Mouse (Mus musculus): ENCODE measurements around the gene Hist1h2br. TPM values are rescaled to one million over a fixed set of nuclear protein-coding genes. Genes with fewer than 3 reads are reported as not detected.
"Not testable (repeated sequence)": the region's sequence is repeated elsewhere in the genome, so short reads cannot be mapped to it uniquely, and the experiment has no call there.

The Hist1h2br gene
- polyA plus RNA-seq, 1 experiment from 2014 or later = 17.6 TPM

GRCm38 (mm10) chr13:21811074-21811473 is 22.5 kb upstream of the Hist1h2br start:
- not testable (repeated sequence) for H3K9me3 ChIP-seq; H3K4me1 ChIP-seq; H3K27me3 ChIP-seq; H3K9ac ChIP-seq (replicated peaks); H3K27ac ChIP-seq (replicated peaks); H3K4me2 ChIP-seq (replicated peaks); H3K4me3 ChIP-seq; H3K36me3 ChIP-seq
- peak; percentile 47; the same call in 1 of the 2 replicates for ATAC-seq (ENCODE audit: low FRiP score, low read depth)
- no CpG with 5 or more reads among the region's 8 CpGs for WGBS

- WGBS = no CpG with 5 or more reads among the region's 24 CpGs
- H3K4me3 ChIP-seq = peak within 1 kb of the TSS; percentile 21; the same call in 1 of the 2 replicates
Observed at GRCm38 (mm10) chr13:21811539-21811938, 22.0 kb upstream of the Hist1h2br start, which contains the start of gene Hist1h4m. TSS of gene Hist1h4m (plus strand) at chr13:21811746.

GRCm38 (mm10) chr13:21812092-21812491 is 21.5 kb upstream of the Hist1h2br start:
- not testable (repeated sequence) for H3K27ac ChIP-seq (replicated peaks); H3K36me3 ChIP-seq; H3K9me3 ChIP-seq; H3K4me1 ChIP-seq; H3K27me3 ChIP-seq; H3K9ac ChIP-seq (replicated peaks)
- peak overlapping the region; percentile 42 for H3K4me2 ChIP-seq (replicated peaks)
- H3K4me3 ChIP-seq = peak overlapping the region; percentile 21; the same call in 1 of the 2 replicates
- ATAC-seq (ENCODE audit: low FRiP score, low read depth) = peak; percentile 51
- 0% methylated on average over 14 of the region's 14 CpGs for WGBS

More at GRCm38 (mm10) chr13:21811539-21811938, 22.0 kb upstream of the Hist1h2br start, which contains the start of gene Hist1h4m:
- H3K27ac ChIP-seq (replicated peaks); H3K36me3 ChIP-seq; H3K9ac ChIP-seq (replicated peaks); H3K27me3 ChIP-seq; H3K4me1 ChIP-seq; H3K9me3 ChIP-seq: not testable (repeated sequence)
- ATAC-seq (ENCODE audit: low FRiP score, low read depth) = peak; percentile 44
- peak within 1 kb of the TSS; percentile 42 for H3K4me2 ChIP-seq (replicated peaks)

GRCm38 (mm10) chr13:21820082-21820890 is 13.3 kb upstream of the Hist1h2br start:
- not testable (repeated sequence) for H3K4me2 ChIP-seq (replicated peaks); H3K27ac ChIP-seq (replicated peaks); H3K9me3 ChIP-seq; H3K4me1 ChIP-seq; H3K9ac ChIP-seq (replicated peaks); ATAC-seq (ENCODE audit: low FRiP score, low read depth); H3K36me3 ChIP-seq; H3K27me3 ChIP-seq; H3K4me3 ChIP-seq
- 63% methylated on average over 7 of the region's 16 CpGs for WGBS

DNA sequence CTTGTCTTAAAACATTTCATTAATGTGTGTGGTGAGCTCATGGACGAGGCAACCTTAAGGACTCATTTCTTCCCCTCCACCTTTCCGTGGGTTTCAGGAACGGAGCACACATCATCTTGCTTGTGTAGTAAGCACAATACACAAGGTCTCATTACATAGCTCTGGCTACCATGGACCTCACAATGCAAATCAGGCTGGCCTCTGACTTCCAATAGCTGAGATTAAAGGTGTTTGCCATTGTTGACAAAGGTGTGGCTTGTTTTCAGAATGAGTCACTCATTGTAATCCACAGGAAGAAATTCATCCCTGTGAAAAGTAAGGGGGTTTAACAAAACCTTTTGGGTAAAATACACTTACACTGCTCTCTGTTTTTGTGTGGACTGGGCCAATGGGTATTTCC is 5.0 kb upstream of the Hist1h2br start:
- Histone ChIP-seq H3K4me1 (no peaks in the 10 kb centered on the region), H3K27ac (replicated peaks) (no peak overlapping the region), H3K9ac (replicated peaks) (no peak overlapping the region), H3K9me3 (no peaks in the 10 kb centered on the region), H3K4me2 (replicated peaks) (no peak overlapping the region), H3K27me3 (no peaks in the 10 kb centered on the region), H3K36me3 (no peaks in the 10 kb centered on the region), H3K4me3 (no peak overlapping the region)
- WGBS = 89% methylated on average over 3 of the region's 3 CpGs
- ATAC-seq (ENCODE audit: low FRiP score, low read depth) = no peak

DNA sequence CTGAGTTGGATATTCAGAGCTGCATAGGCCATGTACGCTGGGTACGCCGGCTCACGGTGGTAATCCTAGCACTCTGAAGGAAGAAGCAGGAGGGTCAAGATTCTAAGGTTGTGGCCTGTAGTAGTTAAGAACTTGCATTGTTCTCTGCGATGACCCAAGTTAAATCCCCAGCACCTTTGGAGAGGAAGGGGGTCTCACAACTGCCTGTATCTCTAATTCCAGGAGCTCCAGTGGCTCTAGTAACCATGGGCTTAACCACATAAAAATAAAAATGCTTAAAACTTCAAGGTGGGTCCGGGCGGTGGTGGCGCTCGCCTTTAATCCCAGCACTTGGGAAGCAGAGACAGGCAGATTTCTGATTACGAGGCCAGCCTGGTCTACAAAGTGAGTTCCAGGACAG is 3.2 kb upstream of the Hist1h2br start:
- Histone ChIP-seq H3K9ac (replicated peaks) (no peak overlapping the region), H3K4me3 (no peak overlapping the region), H3K9me3 (no peaks in the 10 kb centered on the region), H3K36me3 (no peaks in the 10 kb centered on the region), H3K27me3 (no peaks in the 10 kb centered on the region), H3K4me1 (no peaks in the 10 kb centered on the region), H3K4me2 (replicated peaks) (no peak overlapping the region), H3K27ac (replicated peaks) (peak overlapping the region; percentile 42)
- 83% methylated on average over 10 of the region's 10 CpGs for WGBS
- ATAC-seq (ENCODE audit: low FRiP score, low read depth) = no peak

- not testable (repeated sequence) for H3K36me3 ChIP-seq; H3K27ac ChIP-seq (replicated peaks); H3K9ac ChIP-seq (replicated peaks); H3K27me3 ChIP-seq; H3K9me3 ChIP-seq; H3K4me1 ChIP-seq
- WGBS = under 1% methylated on average over 28 of the region's 58 CpGs
- Histone ChIP-seq H3K4me3 (peak within 1 kb of the TSS; percentile 21; the same call in 1 of the 2 replicates), H3K4me2 (replicated peaks) (peak within 1 kb of the TSS; percentile 42)
- ATAC-seq (ENCODE audit: low FRiP score, low read depth) = peak; percentile 84
Observed at GRCm38 (mm10) chr13:21831418-21832394, 1.8 kb upstream of the Hist1h2br start, which contains the start of gene Hist1h4n. TSS of gene Hist1h4n (minus strand) at chr13:21832196.

- not testable (repeated sequence) for H3K4me3 ChIP-seq; H3K9ac ChIP-seq (replicated peaks); H3K9me3 ChIP-seq; H3K4me1 ChIP-seq; H3K27me3 ChIP-seq; H3K4me2 ChIP-seq (replicated peaks); H3K36me3 ChIP-seq; H3K27ac ChIP-seq (replicated peaks)
- peak; percentile 65; the same call in 1 of the 2 replicates for ATAC-seq (ENCODE audit: low FRiP score, low read depth)
- WGBS = no CpG with 5 or more reads among the region's 4 CpGs
Observed at GRCm38 (mm10) chr13:21840508-21840907, 7.0 kb downstream of the Hist1h2br start.

DNA sequence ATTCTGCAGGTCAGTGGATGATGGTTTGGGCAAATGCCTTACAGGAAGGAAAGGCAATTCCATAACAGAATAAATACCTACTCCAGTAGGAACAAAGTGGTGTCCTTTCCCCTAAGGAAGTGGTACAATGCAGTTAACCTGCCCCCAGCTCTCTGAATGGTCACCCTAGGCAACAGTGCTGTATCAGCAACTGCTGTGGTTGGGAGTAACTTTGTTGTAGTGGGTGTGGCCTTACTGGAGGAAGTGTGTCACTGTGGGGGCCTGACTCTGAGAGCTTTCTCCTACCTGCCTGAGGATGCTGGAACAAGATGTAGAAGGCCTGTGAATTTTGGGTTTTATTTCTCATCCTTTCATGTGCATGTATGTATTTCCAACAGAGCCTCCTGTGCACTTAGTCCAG is 12.8 kb downstream of the Hist1h2br start:
- not testable (repeated sequence) for H3K27ac ChIP-seq (replicated peaks); H3K4me3 ChIP-seq; H3K4me2 ChIP-seq (replicated peaks); H3K9me3 ChIP-seq; ATAC-seq (ENCODE audit: low FRiP score, low read depth); H3K4me1 ChIP-seq; H3K36me3 ChIP-seq; H3K9ac ChIP-seq (replicated peaks); H3K27me3 ChIP-seq

GRCm38 (mm10) chr13:21847883-21848282 is 14.3 kb downstream of the Hist1h2br start:
- Histone ChIP-seq H3K9ac (replicated peaks) (no peak overlapping the region), H3K27ac (replicated peaks) (no peak overlapping the region), H3K27me3 (no peaks in the 10 kb centered on the region), H3K4me1 (no peaks in the 10 kb centered on the region), H3K9me3 (no peaks in the 10 kb centered on the region), H3K4me3 (no peak overlapping the region), H3K4me2 (replicated peaks) (no peak overlapping the region), H3K36me3 (no peaks in the 10 kb centered on the region)
- WGBS = 18% methylated on average over 8 of the region's 8 CpGs
- ATAC-seq (ENCODE audit: low FRiP score, low read depth) = no peak

GRCm38 (mm10) chr13:21850696-21851095 is 17.2 kb downstream of the Hist1h2br start:
- H3K9me3 ChIP-seq; H3K36me3 ChIP-seq; H3K4me3 ChIP-seq; H3K27me3 ChIP-seq; H3K4me2 ChIP-seq (replicated peaks); H3K27ac ChIP-seq (replicated peaks); H3K9ac ChIP-seq (replicated peaks); H3K4me1 ChIP-seq; ATAC-seq (ENCODE audit: low FRiP score, low read depth): not testable (repeated sequence)
- 19% methylated on average over 1 of the region's 1 CpGs for WGBS

Data from midbrain, embryonic 12.5 days (tissue).